Mouse (Mus musculus): ENCODE results near the gene Bcr.

GRCm38 (mm10) chr10:75134861-75135517 lies 74.6 kb downstream of the Bcr start:
- TF ChIP-seq EP300 (optimal IDR thresholded peaks at IDR 0.05) = no peak
- TF ChIP-seq CTCF (IDR thresholded peaks at IDR 0.05; ENCODE audit: low read depth) = peak; percentile 30

Measured in stomach, postnatal 0 days (tissue).